Mouse (Mus musculus) heart, embryonic 12.5 days (tissue): Measurements from ENCODE around the gene Arhgap28. TPM values are rescaled to one million over a fixed set of nuclear protein-coding genes. Genes with fewer than 3 reads are reported as not detected.

Experiments
- ATAC-seq: fragments of 200-750 bp; cut with Nextera tagmentation; 2 replicates; pipeline ENCODE4 v1.8.0; 2017; ENCODE audit warnings: moderate TSS enrichment, moderate library complexity; ENCODE audit not compliant: insufficient number of reproducible peaks, low FRiP score
- H3K27ac ChIP-seq: fragments of 300-500 bp; sonication (generic); 2 replicates; pipeline ENCODE4 v1.5.1; 2016; ENCODE audit warnings: mild to moderate bottlenecking, moderate library complexity; ENCODE audit not compliant: poor library complexity, severe bottlenecking
- H3K27me3 ChIP-seq: fragments of 300-500 bp; sonication (generic); replicated peaks from 2 replicates; pipeline ENCODE4 v1.6.1; 2016; ENCODE audit warnings: mild to moderate bottlenecking, moderate library complexity
- H3K36me3 ChIP-seq: fragments of 300-500 bp; sonication (generic); 2 replicates; pipeline ENCODE4 v1.6.1; 2016; ENCODE audit warnings: mild to moderate bottlenecking, moderate library complexity
- H3K4me1 ChIP-seq: fragments of 300-500 bp; sonication (generic); replicated peaks from 2 replicates; pipeline ENCODE4 v1.6.1; 2016; ENCODE audit warnings: mild to moderate bottlenecking
- H3K4me2 ChIP-seq: fragments of 300-500 bp; sonication (generic); 2 replicates; pipeline ENCODE4 v1.6.1; 2016; ENCODE audit warnings: mild to moderate bottlenecking, moderate library complexity
- H3K4me3 ChIP-seq: fragments of 300-500 bp; sonication (generic); 2 replicates; pipeline ENCODE4 v1.5.1; 2016; ENCODE audit warnings: mild to moderate bottlenecking
- H3K9ac ChIP-seq: fragments of 300-500 bp; sonication (generic); 2 replicates; pipeline ENCODE4 v1.6.1; 2016; ENCODE audit warnings: mild to moderate bottlenecking, moderate library complexity
- H3K9me3 ChIP-seq: fragments of 300-500 bp; sonication (generic); replicated peaks from 2 replicates; pipeline ENCODE4 v1.6.1; 2016; ENCODE audit warnings: mild to moderate bottlenecking, moderate library complexity
- WGBS: fragments of 180-500 bp; shearing (Covaris S2); methylation state at CpG from one replicate; pipeline ENCODE4 v1.1.7; 2016; 5-methylcytosine and 5-hydroxymethylcytosine counted together
- polyA plus RNA-seq: library from polyadenylated mRNA; unstranded; fragments of >200 nt; fragmentation: Nextera tagmentation; extraction: Ambion mirVana; gene quantifications from 2 replicates; pipeline ENCODE4 v1.2.1, GENCODE M21; 2016

Gene Arhgap28
- polyA plus RNA-seq, 1 experiment from 2014 or later: 25.4 TPM

GRCm38 (mm10) chr17:67988920-67989621 lies 14.8 kb downstream of the Arhgap28 start:
- Histone ChIP-seq H3K36me3 (0 out of 2 replicates have a peak, but pooled peaks cover 3% of the 10 kb centered on the region), H3K9me3 (0 out of 2 replicates have a peak, but pooled peaks cover 2% of the 10 kb centered on the region), H3K4me1 (peaks cover 33% of the 10 kb centered on the region), H3K4me3 (no peak overlapping the region), H3K27me3 (no peaks in the 10 kb centered on the region), H3K4me2 (peak overlapping the region; percentile 53), H3K27ac (peak overlapping the region; percentile 58), H3K9ac (no peak overlapping the region)
- peak; percentile 86 for ATAC-seq
- 4% methylated on average over 15 of the region's 15 CpGs for WGBS

GRCm38 (mm10) chr17:67985532-67985931 lies 18.4 kb downstream of the Arhgap28 start:
- H3K27ac ChIP-seq: no peak overlapping the region

DNA sequence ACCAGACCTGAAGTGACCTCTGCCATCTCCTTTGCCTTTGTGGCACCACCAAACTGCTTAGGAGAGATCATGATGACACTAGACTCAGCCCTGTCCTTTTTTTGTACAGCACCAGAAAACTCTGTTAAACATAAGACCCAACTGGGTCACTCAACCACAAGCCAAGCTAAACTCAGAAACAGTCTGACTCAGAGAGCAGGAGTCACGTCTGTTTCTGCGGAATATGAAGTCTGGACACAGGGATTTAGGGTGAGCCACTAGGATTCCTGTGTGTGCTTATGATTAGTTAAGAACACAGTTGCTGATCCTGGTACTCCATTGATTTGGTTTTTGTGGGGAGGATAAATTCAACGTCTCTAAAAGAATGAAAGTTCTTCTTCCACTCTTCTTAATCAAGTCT lies 23.3 kb downstream of the Arhgap28 start:
- no peaks in the 10 kb centered on the region for H3K9me3 ChIP-seq
- H3K9ac ChIP-seq: no peak overlapping the region
- no peaks in the 10 kb centered on the region for H3K36me3 ChIP-seq
- H3K4me3 ChIP-seq: no peak overlapping the region
- H3K4me2 ChIP-seq: no peak overlapping the region
- H3K4me1 ChIP-seq: peaks cover 29% of the 10 kb centered on the region
- no peak for ATAC-seq
- WGBS: 76% methylated on average over 3 of the region's 3 CpGs
- H3K27me3 ChIP-seq: no peaks in the 10 kb centered on the region
- H3K27ac ChIP-seq: no peak overlapping the region

More at GRCm38 (mm10) chr17:67985532-67985931, 18.4 kb downstream of the Arhgap28 start:
- no peak overlapping the region for H3K4me3 ChIP-seq
- WGBS: 27% methylated on average over 4 of the region's 4 CpGs
- H3K4me2 ChIP-seq: no peak overlapping the region
- no peaks in the 10 kb centered on the region for H3K36me3 ChIP-seq
- no peak for ATAC-seq
- no peaks in the 10 kb centered on the region for H3K27me3 ChIP-seq
- H3K9ac ChIP-seq: no peak overlapping the region
- H3K4me1 ChIP-seq: peaks cover 34% of the 10 kb centered on the region
- 0 out of 2 replicates have a peak, but pooled peaks cover 2% of the 10 kb centered on the region for H3K9me3 ChIP-seq

GRCm38 (mm10) chr17:67979248-67979647 lies 24.7 kb downstream of the Arhgap28 start:
- 78% methylated on average over 5 of the region's 5 CpGs for WGBS
- H3K27me3 ChIP-seq: no peaks in the 10 kb centered on the region
- H3K9me3 ChIP-seq: no peaks in the 10 kb centered on the region
- H3K36me3 ChIP-seq: no peaks in the 10 kb centered on the region
- H3K4me3 ChIP-seq: no peak overlapping the region
- H3K27ac ChIP-seq: no peak overlapping the region; the same call in 1 of the 2 replicates
- no peak overlapping the region for H3K4me2 ChIP-seq
- H3K4me1 ChIP-seq: peaks cover 31% of the 10 kb centered on the region
- ATAC-seq: no peak
- H3K9ac ChIP-seq: no peak overlapping the region

DNA sequence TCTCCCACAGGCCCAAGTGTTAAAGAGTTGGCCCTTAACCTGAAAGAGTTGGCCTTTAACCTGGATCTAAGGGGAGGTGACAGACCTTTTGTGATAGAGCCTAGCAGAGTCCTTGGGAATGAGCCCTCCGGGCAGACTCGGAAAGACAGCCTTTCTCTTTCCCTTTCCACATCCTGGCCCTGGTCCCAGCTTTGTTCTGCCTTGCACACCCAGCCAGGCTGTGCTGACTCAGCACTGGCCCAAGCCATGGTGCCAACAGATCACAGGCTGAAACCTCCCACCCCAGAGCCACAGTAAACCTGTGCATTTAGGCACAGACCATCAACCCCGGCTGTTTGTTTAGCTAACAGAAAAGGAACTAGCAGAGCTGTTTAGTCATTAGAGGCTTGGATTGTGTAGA lies 25.1 kb downstream of the Arhgap28 start:
- WGBS: 40% methylated on average over 3 of the region's 3 CpGs

GRCm38 (mm10) chr17:67976465-67976864 lies 27.5 kb downstream of the Arhgap28 start:
- Histone ChIP-seq H3K27ac (no peak overlapping the region), H3K27me3 (no peaks in the 10 kb centered on the region), H3K36me3 (no peaks in the 10 kb centered on the region), H3K4me3 (no peak overlapping the region), H3K4me2 (no peak overlapping the region), H3K9me3 (no peaks in the 10 kb centered on the region), H3K9ac (no peak overlapping the region), H3K4me1 (peaks cover 31% of the 10 kb centered on the region)
- ATAC-seq: no peak
- WGBS: 39% methylated on average over 2 of the region's 2 CpGs

More for the DNA sequence above, 25.1 kb downstream of the Arhgap28 start:
- ATAC-seq: peak; percentile 73
- Histone ChIP-seq H3K36me3 (no peaks in the 10 kb centered on the region), H3K9me3 (no peaks in the 10 kb centered on the region), H3K27ac (no peak overlapping the region; the same call in 1 of the 2 replicates), H3K4me2 (no peak overlapping the region), H3K27me3 (no peaks in the 10 kb centered on the region), H3K4me1 (peaks cover 31% of the 10 kb centered on the region), H3K9ac (no peak overlapping the region), H3K4me3 (no peak overlapping the region)

DNA sequence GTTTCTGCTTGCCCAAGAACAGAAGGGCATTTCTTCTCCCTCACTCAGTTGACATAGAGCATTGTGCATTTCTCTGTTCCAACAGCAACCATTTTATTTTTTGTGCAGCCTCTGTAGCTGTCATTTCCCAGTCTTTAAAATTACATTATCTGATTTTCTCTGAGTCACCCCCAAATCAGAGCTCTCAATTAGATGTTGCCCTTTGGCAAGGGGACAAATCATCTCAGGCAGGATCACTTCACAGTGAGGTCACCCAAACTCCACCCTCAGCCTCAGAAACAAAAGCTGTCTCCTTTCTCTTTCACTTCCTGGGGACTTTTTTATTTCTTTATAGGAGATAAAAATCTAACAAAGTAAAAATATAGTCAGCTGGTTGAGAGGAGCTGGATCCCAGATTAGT lies 27.9 kb downstream of the Arhgap28 start:
- H3K4me2 ChIP-seq: no peak overlapping the region
- no peak overlapping the region for H3K4me3 ChIP-seq
- no peaks in the 10 kb centered on the region for H3K27me3 ChIP-seq
- no peaks in the 10 kb centered on the region for H3K9me3 ChIP-seq
- no peak overlapping the region for H3K9ac ChIP-seq
- H3K27ac ChIP-seq: no peak overlapping the region
- no peak for ATAC-seq
- peaks cover 31% of the 10 kb centered on the region for H3K4me1 ChIP-seq
- H3K36me3 ChIP-seq: no peaks in the 10 kb centered on the region

DNA sequence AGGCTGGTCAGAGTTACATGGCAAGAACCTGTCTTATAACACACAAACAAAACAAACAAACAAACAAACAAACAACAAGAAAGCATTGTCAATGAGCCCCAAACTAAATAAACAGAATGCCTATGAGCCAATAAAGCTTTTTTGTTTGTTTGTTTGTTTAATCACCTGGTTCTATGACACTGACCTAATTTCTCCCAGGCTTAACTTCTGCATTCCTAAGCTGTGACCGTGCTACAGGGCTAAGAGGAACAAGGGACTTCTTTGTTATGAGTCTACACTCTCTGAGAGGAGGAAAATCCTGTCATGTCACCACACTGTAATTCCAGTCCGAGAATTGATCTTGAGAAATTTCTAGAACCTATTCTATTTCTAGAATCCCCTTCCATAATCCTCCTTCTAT lies 29.2 kb downstream of the Arhgap28 start:
- no peak overlapping the region for H3K9ac ChIP-seq
- H3K4me3 ChIP-seq: no peak overlapping the region
- no peak overlapping the region for H3K27ac ChIP-seq
- 33% methylated on average over 2 of the region's 2 CpGs for WGBS
- no peaks in the 10 kb centered on the region for H3K9me3 ChIP-seq
- no peak for ATAC-seq
- no peaks in the 10 kb centered on the region for H3K27me3 ChIP-seq
- H3K4me2 ChIP-seq: no peak overlapping the region
- peaks cover 23% of the 10 kb centered on the region for H3K4me1 ChIP-seq
- H3K36me3 ChIP-seq: no peaks in the 10 kb centered on the region

DNA sequence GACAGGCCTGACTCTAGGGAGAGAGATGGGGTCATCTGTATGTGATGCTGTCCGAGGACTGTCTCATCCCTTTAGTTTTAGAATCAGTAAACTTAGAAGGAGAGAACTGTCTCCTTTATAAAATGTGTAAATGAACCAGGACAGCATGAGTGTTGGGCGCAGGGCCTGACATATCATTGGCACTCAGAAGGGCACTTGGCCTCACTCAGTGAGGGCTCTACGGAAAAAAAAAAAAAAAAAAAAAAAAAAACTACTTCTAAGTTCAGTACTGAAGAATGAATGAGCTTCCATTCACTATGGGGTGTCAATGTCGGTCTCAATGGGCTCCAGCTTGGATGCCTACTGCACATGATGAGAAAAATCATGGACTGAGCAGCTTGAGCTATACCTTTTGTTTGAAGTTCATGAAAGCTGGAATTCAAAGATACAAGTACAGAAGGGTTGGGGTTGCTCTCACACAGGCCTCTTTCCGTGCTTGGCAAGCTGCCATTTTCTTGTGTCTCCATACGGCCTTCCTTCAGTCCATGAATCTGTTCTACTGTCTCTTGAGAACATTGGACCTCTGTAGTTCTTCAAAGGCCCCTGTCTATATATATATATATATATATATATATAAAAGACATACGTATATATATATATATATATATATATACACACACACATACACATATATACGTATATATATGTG lies 36.9 kb downstream of the Arhgap28 start:
- WGBS: 69% methylated on average over 8 of the region's 8 CpGs
- Histone ChIP-seq H3K4me2 (no peak overlapping the region), H3K4me3 (no peak overlapping the region)

DNA sequence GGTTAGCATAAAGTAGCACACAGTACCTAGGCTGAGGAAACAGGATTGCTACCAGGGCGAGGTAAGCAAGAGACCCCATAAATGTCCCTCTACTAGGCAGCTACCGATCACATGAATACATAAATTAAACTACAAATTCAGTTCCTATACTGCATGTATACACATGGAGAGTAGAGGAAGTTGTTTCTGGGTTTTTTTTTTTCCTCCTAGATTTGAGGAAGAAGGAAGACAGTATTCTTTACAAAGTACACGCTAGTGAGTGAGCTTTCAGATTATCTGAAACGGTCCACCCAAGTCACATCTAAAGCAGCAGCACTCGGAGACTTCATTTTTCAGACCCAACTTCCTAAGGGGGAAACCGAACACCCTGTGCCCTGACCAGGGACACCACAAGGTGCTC lies 41.1 kb downstream of the Arhgap28 start:
- Histone ChIP-seq H3K27ac (no peak overlapping the region), H3K4me1 (peaks cover 2% of the 10 kb centered on the region; the same call in 1 of the 2 replicates), H3K9ac (no peak overlapping the region), H3K36me3 (no peaks in the 10 kb centered on the region), H3K9me3 (no peaks in the 10 kb centered on the region), H3K4me3 (no peak overlapping the region), H3K27me3 (no peaks in the 10 kb centered on the region), H3K4me2 (no peak overlapping the region)
- no peak for ATAC-seq
- 81% methylated on average over 6 of the region's 6 CpGs for WGBS

More for the DNA sequence above, 36.9 kb downstream of the Arhgap28 start:
- H3K4me1 ChIP-seq: no peaks in the 10 kb centered on the region; the same call in 1 of the 2 replicates
- H3K9me3 ChIP-seq: no peaks in the 10 kb centered on the region
- H3K27ac ChIP-seq: no peak overlapping the region
- ATAC-seq: no peak
- H3K36me3 ChIP-seq: no peaks in the 10 kb centered on the region
- no peak overlapping the region for H3K9ac ChIP-seq
- H3K27me3 ChIP-seq: 0 out of 2 replicates have a peak, but pooled peaks cover 3% of the 10 kb centered on the region

GRCm38 (mm10) chr17:67962020-67962419 lies 41.9 kb downstream of the Arhgap28 start:
- no peak overlapping the region for H3K4me2 ChIP-seq
- H3K4me1 ChIP-seq: peaks cover 5% of the 10 kb centered on the region; the same call in 1 of the 2 replicates
- H3K27ac ChIP-seq: no peak overlapping the region
- no peaks in the 10 kb centered on the region for H3K27me3 ChIP-seq
- no peaks in the 10 kb centered on the region for H3K36me3 ChIP-seq
- no peaks in the 10 kb centered on the region for H3K9me3 ChIP-seq
- H3K9ac ChIP-seq: no peak overlapping the region
- H3K4me3 ChIP-seq: no peak overlapping the region
- no peak for ATAC-seq
- 84% methylated on average over 8 of the region's 8 CpGs for WGBS
